Mouse (Mus musculus): Measurements from ENCODE around the gene Olfr857.
"Not testable (repeated sequence)": the region's sequence is repeated elsewhere in the genome, so short reads cannot be mapped to it uniquely, and the experiment has no call there.

Gene Olfr857

DNA sequence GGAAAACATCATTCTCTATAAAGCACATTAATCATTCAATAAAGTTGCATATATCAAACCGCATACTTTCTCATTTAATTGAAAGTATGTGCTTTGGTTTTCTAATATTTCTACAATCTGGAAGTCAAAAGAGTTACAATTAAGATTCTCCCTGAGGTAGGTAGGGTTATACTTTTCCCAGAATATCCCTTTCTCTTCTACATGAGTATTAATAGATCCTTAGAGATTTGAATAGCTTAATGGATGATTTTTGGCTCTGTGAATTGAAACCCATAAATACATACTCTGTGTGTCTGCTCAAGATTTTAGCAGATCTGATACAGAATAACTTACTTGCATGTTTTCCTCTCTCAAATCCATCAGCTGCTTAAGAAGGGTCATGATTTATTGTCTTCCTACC lies at the start of gene Olfr857:
Gene Olfr857, plus strand, starts transcription at position 301 of the 400 bp plus-strand sequence.
- DNase-seq (ENCODE audit: low spot score) = no peak

- DNase-seq (ENCODE audit: low spot score) = no peak
These were observed 19.0 kb upstream of the Olfr857 start for GRCm38 (mm10) chr9:19690281-19690680.

GRCm38 (mm10) chr9:19691426-19691825 lies 17.8 kb upstream of the Olfr857 start:
- no peak for DNase-seq (ENCODE audit: low spot score)

GRCm38 (mm10) chr9:19692430-19692829 lies 16.8 kb upstream of the Olfr857 start:
- DNase-seq (ENCODE audit: low spot score) = no peak

DNA sequence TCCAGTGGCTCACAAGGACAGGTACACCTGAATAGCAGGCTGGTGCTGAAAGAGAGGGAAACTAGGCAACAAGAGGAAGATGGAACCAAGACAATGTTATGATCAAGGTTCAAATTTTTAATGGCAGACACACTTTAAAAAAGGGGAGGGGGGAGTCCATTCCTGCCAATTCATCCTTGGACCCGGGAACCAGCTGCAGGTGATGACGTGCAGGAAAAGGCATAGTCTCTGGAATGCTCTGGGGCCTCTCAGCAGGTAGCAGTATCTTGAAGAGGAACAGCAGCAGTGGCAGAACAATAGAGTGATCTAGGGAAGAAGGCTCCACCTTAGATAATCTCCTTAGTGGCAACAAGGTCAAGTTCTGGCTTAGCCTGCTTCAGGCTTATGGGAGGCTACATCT lies 14.9 kb upstream of the Olfr857 start:
- DNase-seq (ENCODE audit: low spot score) = not testable (repeated sequence)

DNA sequence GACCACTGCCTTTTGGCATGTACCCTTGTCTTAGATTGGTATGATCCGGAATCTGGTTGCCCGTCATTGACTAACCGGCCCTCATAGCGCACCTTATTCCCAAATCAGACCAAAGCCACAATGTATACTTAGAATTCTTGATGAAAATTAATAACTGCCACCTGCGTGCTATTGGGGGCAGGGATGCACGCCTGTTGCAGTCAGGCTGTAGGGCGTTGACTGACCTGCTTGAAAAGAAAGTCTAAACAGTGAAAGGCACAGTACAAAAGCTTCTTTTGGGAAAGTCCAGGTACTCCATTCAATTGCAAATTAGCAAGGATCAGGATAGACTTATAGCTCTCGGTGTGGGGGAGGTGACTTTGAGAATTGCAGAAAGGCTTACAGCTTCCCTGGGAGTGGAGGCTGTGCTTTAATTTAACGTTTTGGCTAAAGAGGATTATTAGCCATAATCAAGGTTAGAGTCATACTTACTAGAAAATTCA lies 14.3 kb upstream of the Olfr857 start:
- DNase-seq (ENCODE audit: low spot score) = not testable (repeated sequence)

GRCm38 (mm10) chr9:19704546-19704945 lies 4.7 kb upstream of the Olfr857 start:
- not testable (repeated sequence) for DNase-seq (ENCODE audit: low spot score)

Measured in T-cell, adult 2 months (primary cell).